Mouse (Mus musculus): ENCODE measurements at regions not wholly inside any gene's neighbourhood (a gene's known extent, or its start where the extent isn't known, plus 50 kb on each side); places are given as distances from the start of the nearest gene placed in this dataset.

- no peak for ATAC-seq
Measured at GRCm38 (mm10) chr9:50395543-50395942, 50.8 kb upstream of the Rpl10-ps3 start.

DNA sequence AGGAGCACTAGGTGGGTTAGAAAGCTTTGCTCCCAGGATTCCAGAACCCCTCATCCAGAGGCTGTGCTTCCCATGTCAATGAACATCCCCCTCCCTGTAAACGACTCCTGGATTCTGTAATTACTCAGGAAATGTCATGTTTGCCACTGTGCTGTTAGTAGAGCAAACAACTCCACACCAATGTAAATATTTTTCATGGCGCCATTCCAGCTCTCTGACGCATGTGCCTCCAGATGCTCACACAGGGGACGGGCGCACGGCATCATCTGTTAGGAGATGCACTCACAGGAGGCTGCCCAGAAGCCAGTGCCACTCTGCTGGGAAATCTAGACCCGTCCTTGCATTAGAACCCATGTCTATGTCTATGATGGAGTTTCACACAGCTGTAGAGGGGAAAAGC lies 51.3 kb upstream of the Rpl10-ps3 start:
- ATAC-seq: no peak

DNA sequence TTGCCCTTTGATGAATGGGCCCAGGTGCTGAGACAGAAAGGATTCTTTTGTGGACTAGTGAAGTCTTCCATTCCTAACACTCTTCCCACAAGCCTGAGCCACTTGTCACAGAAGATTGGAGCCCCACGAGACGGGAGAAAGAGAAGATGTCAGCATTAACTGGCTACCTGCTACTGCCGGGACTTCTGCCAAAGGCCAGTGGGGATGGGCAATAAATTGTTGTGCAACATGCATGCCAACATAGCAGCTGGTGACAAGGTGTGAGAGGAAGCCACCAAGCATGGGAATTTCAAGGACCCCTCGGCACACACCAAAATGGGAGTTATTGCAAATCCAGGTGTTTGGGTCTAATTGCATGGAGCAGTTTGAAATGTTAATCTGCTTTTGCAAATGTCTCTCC lies 63.6 kb upstream of the Rpl10-ps3 start:
- no peak for ATAC-seq

DNA sequence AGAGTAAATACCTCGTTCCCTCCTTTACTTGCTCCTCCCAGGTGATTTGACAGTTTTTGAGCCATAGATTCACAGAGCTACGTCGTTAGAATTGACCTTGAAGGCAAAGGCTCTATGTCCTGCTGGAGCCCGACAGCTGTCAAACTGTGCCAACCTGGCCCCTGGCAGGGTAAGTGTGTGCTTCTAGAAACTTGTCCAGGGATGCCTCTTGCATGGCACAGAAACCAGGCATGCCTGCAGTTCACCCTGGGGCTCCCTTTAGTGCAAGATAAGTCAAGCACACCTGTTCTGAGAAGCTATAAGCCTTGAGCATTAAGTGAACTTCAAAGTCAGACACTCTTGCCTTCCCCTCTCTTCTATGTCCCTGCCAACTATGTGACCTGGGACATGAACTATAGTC lies 64.1 kb upstream of the Rpl10-ps3 start:
- ATAC-seq: no peak

DNA sequence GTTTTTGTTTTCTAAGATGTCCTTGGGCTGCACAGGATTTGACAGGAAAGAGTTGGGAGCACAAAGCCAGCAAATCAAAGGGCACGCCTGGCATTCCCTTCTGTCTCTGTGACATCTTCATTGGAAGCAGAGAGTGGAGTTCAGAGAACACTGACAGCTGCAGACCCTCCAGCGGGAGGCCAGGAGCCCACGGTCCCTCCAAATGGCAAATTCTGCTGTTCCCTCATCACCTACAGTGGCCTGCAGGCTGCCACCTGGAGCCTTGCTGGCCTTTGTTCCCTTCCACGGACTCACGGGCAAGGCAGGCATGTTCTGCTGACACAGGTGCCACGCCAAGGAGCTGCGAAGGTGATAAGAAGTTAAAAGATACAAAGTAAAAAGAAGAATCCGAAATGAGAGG lies 68.2 kb upstream of the Rpl10-ps3 start:
- ATAC-seq: no peak

DNA sequence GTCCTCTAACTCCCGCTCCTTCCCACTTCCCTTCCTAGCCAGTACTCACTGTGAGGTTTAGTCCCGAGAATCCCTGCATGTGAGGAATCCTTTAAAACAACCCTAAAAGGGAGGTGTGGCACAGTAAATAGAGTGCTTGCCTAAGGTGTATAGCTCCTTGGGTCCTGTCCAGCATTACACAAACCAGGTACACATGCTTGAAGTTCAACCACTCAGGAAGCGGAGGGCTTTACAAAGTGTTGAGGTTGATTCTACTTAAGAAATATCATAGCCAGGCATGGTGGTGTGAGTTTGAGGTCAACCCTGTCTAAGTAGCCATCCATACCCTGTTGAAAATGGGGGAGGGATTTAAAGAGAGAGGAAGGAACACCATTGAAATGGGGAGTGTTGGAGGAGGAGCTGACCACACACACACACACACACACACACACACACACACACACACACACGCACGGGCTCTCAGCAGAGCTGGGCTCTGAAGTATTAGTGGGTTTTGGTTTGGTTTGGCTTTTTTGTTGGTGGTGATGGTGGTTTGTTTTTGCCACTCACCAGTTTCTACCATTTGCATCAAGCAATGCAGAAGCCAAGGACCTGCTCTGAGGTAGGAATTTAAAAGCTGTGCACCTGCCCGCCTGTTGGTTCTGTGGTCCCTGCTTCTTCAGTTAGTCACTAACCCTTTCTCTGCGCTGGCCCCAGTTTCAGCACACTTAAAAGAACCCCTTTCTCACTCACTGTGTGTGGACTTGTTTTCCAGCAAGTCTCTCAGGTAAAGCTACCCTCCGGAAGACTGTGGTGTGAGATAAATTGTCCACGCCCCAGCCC lies 69.0 kb upstream of the Rpl10-ps3 start:
- no peak for ATAC-seq

GRCm38 (mm10) chr9:50414796-50415340 lies 70.1 kb upstream of the Rpl10-ps3 start:
- no peak for ATAC-seq

DNA sequence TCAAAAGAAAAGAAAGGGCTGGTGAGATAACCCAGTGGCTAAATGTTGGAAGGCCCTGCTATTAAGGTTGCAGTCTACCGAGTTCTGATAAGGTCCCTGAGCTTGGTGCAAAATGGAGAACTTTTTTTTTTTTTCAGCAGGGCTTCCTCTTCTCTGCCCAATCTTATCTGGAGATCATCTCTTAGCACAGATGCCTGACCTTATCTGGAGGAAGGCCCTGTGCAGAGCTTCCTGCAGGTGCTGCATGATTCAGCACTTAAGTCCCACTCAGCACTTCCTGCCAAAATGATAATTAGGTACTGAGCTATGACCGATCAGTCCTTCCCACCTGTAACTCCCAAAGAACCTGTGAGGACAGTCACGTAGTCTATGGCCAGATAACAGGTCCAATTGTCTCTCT lies 71.9 kb upstream of the Rpl10-ps3 start:
- peak; percentile 95 for ATAC-seq

DNA sequence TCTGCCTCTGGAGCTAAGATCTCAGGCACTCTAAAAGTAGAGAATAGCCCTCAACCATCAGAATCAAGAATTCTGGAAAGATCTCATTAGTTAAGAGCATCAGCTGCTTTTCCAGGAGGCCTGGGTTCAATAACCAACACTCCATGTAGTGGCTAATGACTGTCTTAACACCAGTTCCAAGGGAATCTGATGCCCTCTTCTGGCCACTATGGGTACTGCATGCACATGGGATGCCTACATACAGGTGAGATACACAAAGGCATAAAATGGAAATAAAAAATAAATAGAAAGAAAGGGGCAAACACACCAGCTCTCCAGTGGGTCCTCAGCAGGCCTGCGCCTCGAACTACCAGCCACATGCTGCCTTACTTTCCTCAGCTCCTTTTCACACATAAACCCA lies 73.3 kb upstream of the Plet1 start:
- no peak for ATAC-seq

GRCm38 (mm10) chr9:50421572-50422285 lies 72.6 kb upstream of the Plet1 start:
- no peak for ATAC-seq

GRCm38 (mm10) chr9:50425866-50426495 lies 68.3 kb upstream of the Plet1 start:
- no peak for ATAC-seq

- ATAC-seq: no peak
Measured at GRCm38 (mm10) chr9:50430147-50430546, 64.2 kb upstream of the Plet1 start.

GRCm38 (mm10) chr9:50433525-50433924 lies 60.8 kb upstream of the Plet1 start:
- no peak for ATAC-seq

- no peak for ATAC-seq
Measured at GRCm38 (mm10) chr9:50433978-50434377, 60.3 kb upstream of the Plet1 start.

GRCm38 (mm10) chr9:50437830-50438722 lies 56.2 kb upstream of the Plet1 start:
- peak; percentile 58 for ATAC-seq

GRCm38 (mm10) chr9:50438738-50439137 lies 55.6 kb upstream of the Plet1 start:
- no peak for ATAC-seq

DNA sequence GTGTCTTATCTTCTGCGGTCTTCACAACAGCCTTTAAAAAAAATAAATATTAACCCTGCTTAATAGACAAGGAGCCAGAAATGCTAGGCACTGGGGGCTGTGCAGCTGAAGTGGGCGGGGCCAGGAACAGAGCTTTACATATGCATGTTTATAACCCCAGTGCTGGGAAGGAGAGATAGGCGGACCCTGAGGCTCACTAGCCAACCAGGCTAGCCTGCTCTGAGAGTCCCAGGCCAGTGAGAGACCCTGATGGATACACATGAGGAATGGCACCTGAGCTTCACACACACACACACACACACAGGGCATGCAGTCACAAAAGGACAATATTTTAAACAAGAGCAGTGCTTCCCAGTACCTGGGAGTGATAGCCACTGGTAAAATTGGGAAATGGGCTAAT lies 54.1 kb upstream of the Plet1 start:
- no peak for ATAC-seq

DNA sequence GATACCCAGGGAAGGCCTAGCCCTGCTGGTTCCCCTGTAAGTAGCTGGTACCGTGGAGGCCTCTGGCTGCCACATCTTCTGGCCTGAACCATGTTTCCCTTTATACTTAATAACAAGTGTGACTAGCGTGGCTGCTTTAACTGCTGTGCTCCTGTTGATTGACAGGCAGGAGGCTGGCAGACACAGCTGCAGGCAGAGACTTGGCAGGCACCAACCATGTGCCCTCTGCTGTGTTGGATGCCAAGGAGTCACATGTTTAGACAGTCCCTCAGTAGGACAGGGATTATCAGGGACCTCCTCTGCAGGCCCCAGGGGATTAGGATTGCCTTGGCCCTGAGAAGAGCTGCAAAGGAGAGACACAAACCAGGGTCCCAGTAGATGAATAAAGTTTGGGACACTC lies 53.6 kb upstream of the Plet1 start:
- ATAC-seq: no peak

DNA sequence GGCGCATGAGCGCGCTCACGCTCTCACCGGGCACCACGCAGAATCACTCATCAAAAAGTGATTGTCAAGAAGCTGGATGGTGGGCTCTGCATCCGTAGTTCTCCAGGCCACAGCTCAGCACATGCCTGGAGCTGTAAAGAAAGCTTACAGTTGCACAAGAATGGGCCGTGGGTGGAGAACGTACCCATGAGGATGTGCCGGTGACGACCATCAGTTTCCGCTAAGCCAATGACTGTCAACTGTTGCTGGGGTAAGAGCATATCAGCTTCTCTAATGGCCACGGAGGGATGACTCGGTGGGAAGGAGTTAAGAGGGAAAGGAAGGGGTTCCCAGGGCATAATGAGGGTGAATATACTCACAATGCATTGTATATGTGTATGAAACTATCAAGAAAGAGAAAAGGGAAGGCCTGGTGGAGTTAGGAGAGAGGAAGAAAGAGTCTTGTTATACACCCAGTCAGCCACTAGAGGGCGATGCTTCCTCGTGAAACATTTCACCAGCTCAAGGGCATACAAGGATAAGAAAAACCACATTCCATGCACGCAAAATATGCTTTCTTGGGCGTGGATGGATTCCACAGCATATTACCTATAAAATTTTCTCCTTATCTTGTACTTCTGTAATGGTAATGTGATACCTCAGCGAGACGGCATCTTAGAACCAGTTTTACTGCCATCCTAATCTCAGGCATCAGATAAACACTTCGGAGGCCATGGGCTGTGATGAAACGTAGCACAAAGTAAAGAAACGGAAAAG lies 50.4 kb upstream of the Plet1 start:
- peak; percentile 45 for ATAC-seq
